Mouse (Mus musculus) neural tube, embryonic 11.5 days (tissue): Measurements from ENCODE around the gene Gm595. TPM values are rescaled to one million over a fixed set of nuclear protein-coding genes. Genes with fewer than 3 reads are reported as not detected.

ENCODE experiments used
- polyA plus RNA-seq: library from polyadenylated mRNA; unstranded; fragments of >200 nt; fragmentation: Nextera tagmentation; extraction: Ambion mirVana; gene quantifications from 2 replicates; pipeline ENCODE4 v1.2.1, GENCODE M21; 2014

The Gm595 gene
- polyA plus RNA-seq, 1 experiment from 2014 or later = not detected

Other genes starting within 250 kb of the Gm595 start
- not detected in 2 replicates for gene Gpr119, start 203.2 kb downstream of the Gm595 start, polyA plus RNA-seq
- gene Rbmx2, start 182.7 kb downstream of the Gm595 start, polyA plus RNA-seq = 21.8 and 21.9 TPM in 2 replicates